Comparison of ENCODE assay signal across 18 mouse cellular contexts in the genomic region with DNA sequence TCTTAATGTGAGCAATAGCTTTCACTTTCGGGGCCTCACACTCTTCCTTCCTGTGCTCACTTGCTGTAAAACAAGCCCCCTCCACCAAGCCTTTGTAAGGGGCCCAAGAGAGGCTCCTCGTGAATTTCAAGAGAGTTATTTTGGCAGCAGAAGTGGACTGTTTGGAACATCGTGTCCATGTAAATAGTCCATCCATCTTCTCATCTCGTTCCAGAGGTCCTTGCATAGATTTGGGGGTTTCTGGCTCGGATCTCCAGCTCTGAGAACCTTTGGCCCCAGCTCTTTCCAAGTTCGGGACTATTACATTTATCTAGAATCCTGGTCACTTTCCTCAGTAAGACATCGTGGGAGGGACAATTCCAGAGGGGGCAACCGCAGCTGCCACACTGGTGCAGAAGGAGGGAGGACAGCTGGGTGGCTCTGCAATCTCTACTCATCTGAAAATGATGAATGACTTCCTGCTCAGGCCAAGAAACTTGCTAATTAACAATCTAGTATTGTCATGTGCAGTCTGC.
DNase-seq lines count a peak whose midpoint lies in the region; ATAC-seq and TF ChIP-seq lines count a peak whose summit lies in the region.
"Had no signal": no experiment of that assay in that cellular context is flagged by ENCODE, and none has a peak within 500 bp of the region (broad histone marks: within the 10 kb centered on the region; RNA-seq: fewer than 3 reads in every experiment).

No protein-coding gene starts in this region.

- TF ChIP-seq EP300 in lung, postnatal 0 days (IDR thresholded peaks at IDR 0.05): peak; percentile 55
- no peak for TF ChIP-seq EP300 in stomach, postnatal 0 days (optimal IDR thresholded peaks at IDR 0.05)

- H3K9me3 ChIP-seq in kidney, embryonic 16.5 days (ENCODE audit: low read length): no peaks in the 10 kb centered on the region
- H3K9me3 ChIP-seq in lung, postnatal 0 days (ENCODE audit: low read length): no peaks in the 10 kb centered on the region
- no peaks in the 10 kb centered on the region for H3K9me3 ChIP-seq in stomach, postnatal 0 days (ENCODE audit: control insufficient read depth, low read length)
- H3K9me3 ChIP-seq: embryonic facial prominence, embryonic 15.5 days; heart, embryonic 15.5 days; hindbrain, embryonic 10.5 days; limb, embryonic 12.5 days; liver, embryonic 15.5 days; midbrain, embryonic 10.5 days had no signal

- ATAC-seq in kidney, embryonic 16.5 days (ENCODE audit: low FRiP score, low TSS enrichment): peak; percentile 39; the same call in 1 of the 2 replicates
- peak; percentile 89 for ATAC-seq in lung, postnatal 0 days
- peak; percentile 49; the same call in 1 of the 2 replicates for ATAC-seq in stomach, postnatal 0 days (ENCODE audit: low FRiP score, low TSS enrichment)
- ATAC-seq: CD4-positive, CD25-positive, alpha-beta regulatory T cell, adult 4 months; forebrain, embryonic 14.5 days had no signal

- peak; percentile 35 for DNase-seq in testis, postnatal 14 days (ENCODE audit: low spot score)
- DNase-seq in testis, postnatal 10 days (ENCODE audit: low spot score): no peak
- peak; percentile 87 for DNase-seq in lung, postnatal 0 days (ENCODE audit: low spot score)
- no peak for DNase-seq in stomach, postnatal 0 days (ENCODE audit: low spot score)
- no peak for DNase-seq in left cerebral cortex, postnatal 14 days (ENCODE audit: low spot score in 2 of 2)
- DNase-seq in adipocyte (ENCODE audit: low spot score): no peak
- DNase-seq in right cerebral cortex, postnatal 10 days (ENCODE audit: low spot score in 2 of 2): no peak
- DNase-seq: cerebellum, adult 9-10 months; thymus, postnatal 25 days had no signal

- H3K9ac ChIP-seq in kidney, embryonic 16.5 days (replicated peaks; ENCODE audit: low read length): no peak overlapping the region
- H3K9ac ChIP-seq in lung, postnatal 0 days (replicated peaks; ENCODE audit: low read depth): no peak overlapping the region
- no peak overlapping the region for H3K9ac ChIP-seq in stomach, postnatal 0 days (ENCODE audit: low read length)
- H3K9ac ChIP-seq: embryonic facial prominence, embryonic 15.5 days; heart, embryonic 15.5 days; limb, embryonic 12.5 days; liver, embryonic 15.5 days had no signal

- no peak overlapping the region for H3K4me2 ChIP-seq in kidney, embryonic 16.5 days (replicated peaks; ENCODE audit: low read depth, low read length)
- no peak overlapping the region for H3K4me2 ChIP-seq in lung, postnatal 0 days (replicated peaks; ENCODE audit: low read depth, low read length)
- no peak overlapping the region for H3K4me2 ChIP-seq in stomach, postnatal 0 days (replicated peaks; ENCODE audit: low read depth)
- H3K4me2 ChIP-seq: embryonic facial prominence, embryonic 15.5 days; heart, embryonic 15.5 days; limb, embryonic 12.5 days; liver, embryonic 15.5 days had no signal

- intact Hi-C loops in left cerebral cortex, postnatal 14 days (cut with DNase I): no loop called here

- H3K27ac ChIP-seq in kidney, embryonic 16.5 days (ENCODE audit: low read length): no peak overlapping the region
- H3K27ac ChIP-seq in lung, postnatal 0 days (ENCODE audit: low read length): no peak overlapping the region; the same call in 1 of the 2 replicates
- 0 out of 2 replicates have a peak overlapping the region, but pooled peaks have one; percentile 8 for H3K27ac ChIP-seq in stomach, postnatal 0 days (replicated peaks)
- H3K27ac ChIP-seq: embryonic facial prominence, embryonic 15.5 days; heart, embryonic 15.5 days; hindbrain, embryonic 10.5 days; limb, embryonic 12.5 days; liver, embryonic 15.5 days; midbrain, embryonic 10.5 days had no signal

- H3K36me3 ChIP-seq in kidney, embryonic 16.5 days (ENCODE audit: insufficient read depth, low read length): no peaks in the 10 kb centered on the region
- H3K36me3 ChIP-seq in lung, postnatal 0 days (ENCODE audit: insufficient read depth, low read length): no peaks in the 10 kb centered on the region
- H3K36me3 ChIP-seq in stomach, postnatal 0 days (ENCODE audit: control insufficient read depth, insufficient read depth, low read length): no peaks in the 10 kb centered on the region
- H3K36me3 ChIP-seq: embryonic facial prominence, embryonic 15.5 days; heart, embryonic 15.5 days; hindbrain, embryonic 10.5 days; limb, embryonic 12.5 days; liver, embryonic 15.5 days; midbrain, embryonic 10.5 days had no signal

- H3K4me1 ChIP-seq in kidney, embryonic 16.5 days (ENCODE audit: insufficient read depth, low read length): peaks cover 9% of the 10 kb centered on the region
- H3K4me1 ChIP-seq in lung, postnatal 0 days (ENCODE audit: insufficient read depth, low read depth, low read length): no peaks in the 10 kb centered on the region
- no peaks in the 10 kb centered on the region for H3K4me1 ChIP-seq in stomach, postnatal 0 days (replicated peaks; ENCODE audit: control insufficient read depth, insufficient read depth)
- H3K4me1 ChIP-seq: embryonic facial prominence, embryonic 15.5 days; heart, embryonic 15.5 days; hindbrain, embryonic 10.5 days; limb, embryonic 12.5 days; liver, embryonic 15.5 days; midbrain, embryonic 10.5 days had no signal

- WGBS in kidney, embryonic 16.5 days: 28% methylated on average over 8 of the region's 8 CpGs
- WGBS in lung, postnatal 0 days: 32% methylated on average over 8 of the region's 8 CpGs
- WGBS in stomach, postnatal 0 days: 33% methylated on average over 8 of the region's 8 CpGs

- no peaks in the 10 kb centered on the region for H3K27me3 ChIP-seq in kidney, embryonic 16.5 days (ENCODE audit: insufficient read depth, low read length)
- H3K27me3 ChIP-seq in lung, postnatal 0 days (replicated peaks; ENCODE audit: insufficient read depth, low read length): no peaks in the 10 kb centered on the region
- H3K27me3 ChIP-seq in stomach, postnatal 0 days (ENCODE audit: control insufficient read depth, insufficient read depth, low read length): no peaks in the 10 kb centered on the region
- H3K27me3 ChIP-seq: embryonic facial prominence, embryonic 15.5 days; heart, embryonic 15.5 days; liver, embryonic 15.5 days had no signal

- H3K4me3 ChIP-seq in kidney, embryonic 16.5 days (ENCODE audit: low read length): no peak overlapping the region
- H3K4me3 ChIP-seq in lung, postnatal 0 days (ENCODE audit: low read depth, low read length): no peak overlapping the region
- H3K4me3 ChIP-seq in stomach, postnatal 0 days (ENCODE audit: low read depth, low read length): no peak overlapping the region
- H3K4me3 ChIP-seq: embryonic facial prominence, embryonic 15.5 days; heart, embryonic 15.5 days; hindbrain, embryonic 10.5 days; limb, embryonic 12.5 days; liver, embryonic 15.5 days; midbrain, embryonic 10.5 days had no signal

- TF ChIP-seq CTCF in lung, postnatal 0 days (IDR thresholded peaks at IDR 0.05): no peak
- TF ChIP-seq CTCF in stomach, postnatal 0 days (IDR thresholded peaks at IDR 0.05; ENCODE audit: low read depth): no peak

Comparison
In these comparisons a context has a peak if more than half of its experiments do, and no peak if none do; other contexts are left out.
1. DNase-seq: peak in testis, postnatal 14 days (single experiment) and lung, postnatal 0 days (single experiment); none in testis, postnatal 10 days (single experiment), stomach, postnatal 0 days (single experiment), left cerebral cortex, postnatal 14 days (0 of 2), adipocyte (single experiment) and right cerebral cortex, postnatal 10 days (0 of 2).
2. ATAC-seq: peak in every context shown above with its lines; median percentile 89 in lung, postnatal 0 days; 49 in stomach, postnatal 0 days; 39 in kidney, embryonic 16.5 days.